Mouse (Mus musculus): ENCODE measurements around the gene Elp5. TPM values are rescaled to one million over a fixed set of nuclear protein-coding genes. Genes with fewer than 3 reads are reported as not detected.

Elp5 gene
- polyA plus RNA-seq, 1 experiment from 2014 or later: 126 TPM

- peak overlapping the region; percentile 6; the same call in 1 of the 2 replicates for H3K9ac ChIP-seq
- WGBS: 92% methylated on average over 27 of the region's 27 CpGs
- H3K27me3 ChIP-seq: no peaks in the 10 kb centered on the region
- no peak overlapping the region for H3K27ac ChIP-seq
- peaks cover 35% of the 10 kb centered on the region for H3K36me3 ChIP-seq
- peaks cover 59% of the 10 kb centered on the region for H3K4me1 ChIP-seq
- no peak for ATAC-seq (ENCODE audit: low FRiP score, low read depth)
- no peaks in the 10 kb centered on the region for H3K9me3 ChIP-seq
- H3K4me2 ChIP-seq (replicated peaks): no peak overlapping the region
- H3K4me3 ChIP-seq: peak overlapping the region; percentile 98; the same call in 1 of the 2 replicates
These were observed 16.5 kb upstream of the Elp5 start for GRCm38 (mm10) chr11:69998567-69999491.

GRCm38 (mm10) chr11:69997070-69997509 is 14.8 kb upstream of the Elp5 start:
- peaks cover 51% of the 10 kb centered on the region for H3K4me1 ChIP-seq
- ATAC-seq (ENCODE audit: low FRiP score, low read depth): peak; percentile 37
- H3K9me3 ChIP-seq: no peaks in the 10 kb centered on the region
- peak overlapping the region; percentile 98 for H3K27ac ChIP-seq
- peak overlapping the region; percentile 98 for H3K9ac ChIP-seq
- H3K4me2 ChIP-seq (replicated peaks): peak overlapping the region; percentile 62
- 0% methylated on average over 19 of the region's 44 CpGs for WGBS
- H3K36me3 ChIP-seq: peaks cover 44% of the 10 kb centered on the region
- H3K4me3 ChIP-seq: peak overlapping the region; percentile 98
- no peaks in the 10 kb centered on the region for H3K27me3 ChIP-seq

GRCm38 (mm10) chr11:69996161-69997061 is 14.1 kb upstream of the Elp5 start:
- no peak for ATAC-seq (ENCODE audit: low FRiP score, low read depth)
- Histone ChIP-seq H3K4me2 (replicated peaks) (peak overlapping the region; percentile 62), H3K9ac (peak overlapping the region; percentile 98), H3K36me3 (peaks cover 44% of the 10 kb centered on the region), H3K27ac (peak overlapping the region; percentile 98), H3K4me3 (peak overlapping the region; percentile 98), H3K9me3 (no peaks in the 10 kb centered on the region), H3K27me3 (no peaks in the 10 kb centered on the region), H3K4me1 (peaks cover 44% of the 10 kb centered on the region)
- under 1% methylated on average over 65 of the region's 66 CpGs for WGBS

GRCm38 (mm10) chr11:69995391-69995960 is 13.2 kb upstream of the Elp5 start, which contains the start of gene Phf23:
TSS of gene Phf23 (plus strand) at chr11:69995777.
- Histone ChIP-seq H3K27ac (peak within 1 kb of the TSS; percentile 98), H3K4me3 (peak within 1 kb of the TSS; percentile 98), H3K4me2 (replicated peaks) (peak within 1 kb of the TSS; percentile 62), H3K9ac (peak within 1 kb of the TSS; percentile 98), H3K9me3 (no peaks in the 10 kb centered on the region), H3K36me3 (peaks cover 44% of the 10 kb centered on the region), H3K4me1 (peaks cover 45% of the 10 kb centered on the region), H3K27me3 (no peaks in the 10 kb centered on the region)
- under 1% methylated on average over 36 of the region's 36 CpGs for WGBS
- peak; percentile 85 for ATAC-seq (ENCODE audit: low FRiP score, low read depth)

GRCm38 (mm10) chr11:69994401-69995090 is 12.2 kb upstream of the Elp5 start:
- Histone ChIP-seq H3K4me1 (peaks cover 46% of the 10 kb centered on the region), H3K9me3 (no peaks in the 10 kb centered on the region), H3K36me3 (peaks cover 46% of the 10 kb centered on the region), H3K4me2 (replicated peaks) (peak overlapping the region; percentile 62), H3K9ac (no peak overlapping the region), H3K4me3 (peak overlapping the region; percentile 98; the same call in 1 of the 2 replicates), H3K27me3 (no peaks in the 10 kb centered on the region), H3K27ac (no peak overlapping the region)
- 86% methylated on average over 11 of the region's 11 CpGs for WGBS
- ATAC-seq (ENCODE audit: low FRiP score, low read depth): no peak

GRCm38 (mm10) chr11:69992932-69993331 is 10.6 kb upstream of the Elp5 start:
- Histone ChIP-seq H3K9me3 (no peaks in the 10 kb centered on the region), H3K36me3 (peaks cover 46% of the 10 kb centered on the region), H3K4me3 (peak overlapping the region; percentile 80), H3K4me2 (replicated peaks) (peak overlapping the region; percentile 72), H3K9ac (peak overlapping the region; percentile 89; the same call in 1 of the 2 replicates), H3K27ac (no peak overlapping the region), H3K4me1 (peaks cover 36% of the 10 kb centered on the region), H3K27me3 (no peaks in the 10 kb centered on the region)
- no peak for ATAC-seq (ENCODE audit: low FRiP score, low read depth)
- 88% methylated on average over 3 of the region's 3 CpGs for whole genome bisulfite sequencing

- no peak for ATAC-seq (ENCODE audit: low FRiP score, low read depth)
- H3K4me3 ChIP-seq: peak overlapping the region; percentile 80
- peaks cover 31% of the 10 kb centered on the region for H3K4me1 ChIP-seq
- H3K36me3 ChIP-seq: peaks cover 47% of the 10 kb centered on the region
- 84% methylated on average over 10 of the region's 10 CpGs for WGBS
- no peaks in the 10 kb centered on the region for H3K9me3 ChIP-seq
- no peaks in the 10 kb centered on the region for H3K27me3 ChIP-seq
- H3K27ac ChIP-seq: no peak overlapping the region
- peak overlapping the region; percentile 72 for H3K4me2 ChIP-seq (replicated peaks)
- H3K9ac ChIP-seq: peak overlapping the region; percentile 89
These were observed 10.1 kb upstream of the Elp5 start for GRCm38 (mm10) chr11:69992396-69992795.

- no peaks in the 10 kb centered on the region for H3K27me3 ChIP-seq
- no peaks in the 10 kb centered on the region for H3K9me3 ChIP-seq
- H3K36me3 ChIP-seq: peaks cover 54% of the 10 kb centered on the region
- peak overlapping the region; percentile 90 for H3K27ac ChIP-seq
- H3K4me1 ChIP-seq: peaks cover 30% of the 10 kb centered on the region
- peak overlapping the region; percentile 80 for H3K4me3 ChIP-seq
- ATAC-seq (ENCODE audit: low FRiP score, low read depth): 0 out of 2 replicates have a peak, but pooled peaks have one; percentile 0
- H3K9ac ChIP-seq: peak overlapping the region; percentile 89
- under 1% methylated on average over 15 of the region's 15 CpGs for WGBS
- H3K4me2 ChIP-seq (replicated peaks): peak overlapping the region; percentile 72
These were observed 9.4 kb upstream of the Elp5 start for GRCm38 (mm10) chr11:69991711-69992110.

GRCm38 (mm10) chr11:69990850-69991691 is 8.8 kb upstream of the Elp5 start, which contains the start of gene Gabarap:
TSS of gene Gabarap (plus strand) at chr11:69991143.
- Histone ChIP-seq H3K9me3 (no peaks in the 10 kb centered on the region), H3K4me3 (peak within 1 kb of the TSS; percentile 80), H3K4me2 (replicated peaks) (peak within 1 kb of the TSS; percentile 72), H3K27me3 (no peaks in the 10 kb centered on the region), H3K27ac (peak within 1 kb of the TSS; percentile 90), H3K4me1 (peaks cover 30% of the 10 kb centered on the region), H3K36me3 (peaks cover 60% of the 10 kb centered on the region), H3K9ac (peak within 1 kb of the TSS; percentile 89)
- ATAC-seq (ENCODE audit: low FRiP score, low read depth): peak; percentile 70
- WGBS: under 1% methylated on average over 40 of the region's 40 CpGs

GRCm38 (mm10) chr11:69989949-69990348 is 7.6 kb upstream of the Elp5 start:
- H3K4me1 ChIP-seq: peaks cover 30% of the 10 kb centered on the region
- no peaks in the 10 kb centered on the region for H3K9me3 ChIP-seq
- H3K4me3 ChIP-seq: no peak overlapping the region
- no peak for ATAC-seq (ENCODE audit: low FRiP score, low read depth)
- H3K36me3 ChIP-seq: peaks cover 69% of the 10 kb centered on the region
- WGBS: 90% methylated on average over 8 of the region's 8 CpGs
- no peak overlapping the region for H3K4me2 ChIP-seq (replicated peaks)
- H3K9ac ChIP-seq: peak overlapping the region; percentile 31; the same call in 1 of the 2 replicates
- no peaks in the 10 kb centered on the region for H3K27me3 ChIP-seq
- H3K27ac ChIP-seq: no peak overlapping the region; the same call in 1 of the 2 replicates

Measured in limb, embryonic 13.5 days (tissue).